Mouse (Mus musculus) E14TG2a.4 (cell line): Measurements from ENCODE around the gene Psmc5.

Experiments
- H3K27me3 ChIP-seq: 2 replicates; pipeline ENCODE4 v1.6.1; 2014; ENCODE audit warnings: low read length, control low read depth; ENCODE audit not compliant: insufficient read depth
- H3K36me3 ChIP-seq: 2 replicates; pipeline ENCODE4 v1.6.1; 2014; ENCODE audit warnings: low read length, control low read depth; ENCODE audit not compliant: insufficient read depth
- H3K4me1 ChIP-seq: replicated peaks from 2 replicates; pipeline ENCODE4 v1.6.1; 2014; ENCODE audit warnings: low read depth, low read length, control low read depth
- H3K4me3 ChIP-seq: replicated peaks from 2 replicates; pipeline ENCODE4 v1.5.1; 2014; ENCODE audit warnings: mild to moderate bottlenecking, low read length
- H3K9me3 ChIP-seq: 2 replicates; pipeline ENCODE4 v1.6.1; 2014; ENCODE audit warnings: low read length, control low read depth
- CTCF ChIP-seq: conservative IDR thresholded peaks from 2 replicates; pipeline ENCODE4 v1.5.1; 2014; ENCODE audit warnings: low read length
- NANOG ChIP-seq: IDR thresholded peaks from 2 replicates; pipeline ENCODE4 v1.6.1; 2014; ENCODE audit warnings: borderline replicate concordance, low read length, mixed read lengths
- POU5F1 ChIP-seq: IDR thresholded peaks from 2 replicates; pipeline ENCODE4 v1.6.1; 2014; ENCODE audit warnings: low read length, borderline replicate concordance

The Psmc5 gene

GRCm38 (mm10) chr11:106266431-106266830, 10.5 kb downstream of the Psmc5 start:
- no peak for TF ChIP-seq NANOG
- TF ChIP-seq CTCF, result no peak
- TF ChIP-seq POU5F1, result no peak
- H3K27me3 ChIP-seq, result no peaks in the 10 kb centered on the region
- peaks cover 77% of the 10 kb centered on the region for H3K36me3 ChIP-seq
- H3K4me3 ChIP-seq, result no peak overlapping the region
- peaks cover 85% of the 10 kb centered on the region for H3K4me1 ChIP-seq
- H3K9me3 ChIP-seq, result no peaks in the 10 kb centered on the region

GRCm38 (mm10) chr11:106267311-106267852, 11.4 kb downstream of the Psmc5 start:
- peak overlapping the region; percentile 37 for H3K4me3 ChIP-seq
- H3K9me3 ChIP-seq, result no peaks in the 10 kb centered on the region
- H3K27me3 ChIP-seq, result no peaks in the 10 kb centered on the region
- peaks cover 81% of the 10 kb centered on the region for H3K4me1 ChIP-seq
- TF ChIP-seq POU5F1 (no peak), CTCF (no peak), NANOG (no peak)
- peaks cover 67% of the 10 kb centered on the region for H3K36me3 ChIP-seq

DNA sequence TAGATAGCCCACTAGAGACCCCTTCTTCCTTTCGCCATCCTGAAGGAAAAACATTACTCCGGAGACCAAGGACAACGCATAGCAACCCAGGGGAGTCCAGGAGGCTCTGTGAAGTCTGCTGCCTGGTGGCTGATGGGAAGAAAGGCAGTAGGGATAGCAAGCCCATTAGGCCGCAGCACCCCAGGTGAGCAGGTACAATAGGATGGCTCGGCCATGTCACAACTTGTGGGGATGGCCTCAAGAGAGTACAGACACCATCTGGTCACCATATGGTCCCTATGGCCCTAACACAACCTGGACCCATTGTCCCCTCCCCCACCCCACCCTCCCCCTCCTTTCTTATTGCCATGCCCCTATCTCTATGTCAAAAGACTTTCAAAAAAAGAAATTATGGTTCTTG, 11.9 kb downstream of the Psmc5 start:
- H3K4me3 ChIP-seq, result peak overlapping the region; percentile 37
- H3K4me1 ChIP-seq, result peaks cover 76% of the 10 kb centered on the region
- no peaks in the 10 kb centered on the region for H3K27me3 ChIP-seq
- TF ChIP-seq POU5F1 (no peak), NANOG (no peak), CTCF (no peak)
- H3K36me3 ChIP-seq, result peaks cover 62% of the 10 kb centered on the region
- H3K9me3 ChIP-seq, result no peaks in the 10 kb centered on the region

DNA sequence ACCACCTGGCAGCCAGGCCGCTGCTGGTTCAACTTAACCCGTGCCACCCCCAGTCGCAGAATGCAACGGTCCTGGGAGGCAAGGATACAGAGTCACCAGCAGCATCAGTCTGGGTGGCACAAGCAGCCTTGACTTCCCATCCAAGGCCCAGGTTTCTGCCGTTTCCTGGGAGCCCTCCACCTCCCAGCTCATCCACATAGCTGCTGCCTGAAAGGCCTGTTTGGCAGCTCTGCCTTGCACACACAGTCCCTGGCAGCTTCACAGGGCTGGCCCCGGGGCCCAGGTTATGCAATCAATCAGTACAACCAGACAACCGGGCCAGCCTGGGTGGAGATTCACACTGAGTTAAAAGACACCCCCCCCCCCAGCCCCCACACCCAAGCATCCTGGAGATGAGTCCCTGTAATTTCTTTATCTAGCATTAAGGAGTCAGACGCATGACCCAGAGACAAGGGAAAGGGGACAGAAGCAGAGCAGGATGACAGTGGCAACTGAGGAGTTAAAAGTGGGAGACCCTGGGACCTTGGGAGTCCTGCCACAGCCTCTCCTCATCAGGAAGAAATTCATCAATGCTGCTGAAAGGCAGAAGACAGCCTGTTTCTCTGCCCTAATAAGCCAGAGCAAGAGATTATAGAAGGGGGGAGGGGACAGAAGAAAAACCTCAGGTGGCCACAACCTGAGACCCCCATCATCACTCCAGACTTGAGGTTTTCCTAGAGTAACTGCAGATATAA, 12.5 kb downstream of the Psmc5 start:
- Histone ChIP-seq H3K27me3 (no peaks in the 10 kb centered on the region), H3K4me3 (peak overlapping the region; percentile 35; the same call in 1 of the 2 replicates), H3K4me1 (peaks cover 71% of the 10 kb centered on the region), H3K36me3 (peaks cover 56% of the 10 kb centered on the region), H3K9me3 (no peaks in the 10 kb centered on the region)
- TF ChIP-seq NANOG (no peak), POU5F1 (no peak), CTCF (no peak)

DNA sequence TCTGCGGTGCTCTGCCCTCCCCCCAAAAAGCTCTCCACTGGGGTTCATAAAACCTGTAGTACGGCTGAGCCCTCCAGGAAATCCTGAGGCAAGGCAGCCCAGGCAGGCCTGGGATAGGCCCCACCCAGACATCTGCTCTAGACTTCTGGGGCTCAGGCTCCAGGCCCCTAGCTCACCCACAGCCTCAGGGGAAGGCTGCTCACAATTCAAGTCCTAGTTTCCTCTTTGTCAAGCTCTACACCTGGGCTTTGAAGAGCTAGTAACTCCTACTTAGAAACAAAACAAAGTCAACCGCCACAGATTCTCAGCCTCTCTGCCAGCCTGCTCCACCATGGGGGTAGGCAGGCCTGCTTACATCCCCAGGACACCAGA, 13.1 kb downstream of the Psmc5 start:
- Histone ChIP-seq H3K4me1 (peaks cover 71% of the 10 kb centered on the region), H3K4me3 (peak overlapping the region; percentile 35; the same call in 1 of the 2 replicates), H3K27me3 (no peaks in the 10 kb centered on the region), H3K36me3 (peaks cover 51% of the 10 kb centered on the region), H3K9me3 (no peaks in the 10 kb centered on the region)
- TF ChIP-seq CTCF (no peak), NANOG (no peak), POU5F1 (no peak)

DNA sequence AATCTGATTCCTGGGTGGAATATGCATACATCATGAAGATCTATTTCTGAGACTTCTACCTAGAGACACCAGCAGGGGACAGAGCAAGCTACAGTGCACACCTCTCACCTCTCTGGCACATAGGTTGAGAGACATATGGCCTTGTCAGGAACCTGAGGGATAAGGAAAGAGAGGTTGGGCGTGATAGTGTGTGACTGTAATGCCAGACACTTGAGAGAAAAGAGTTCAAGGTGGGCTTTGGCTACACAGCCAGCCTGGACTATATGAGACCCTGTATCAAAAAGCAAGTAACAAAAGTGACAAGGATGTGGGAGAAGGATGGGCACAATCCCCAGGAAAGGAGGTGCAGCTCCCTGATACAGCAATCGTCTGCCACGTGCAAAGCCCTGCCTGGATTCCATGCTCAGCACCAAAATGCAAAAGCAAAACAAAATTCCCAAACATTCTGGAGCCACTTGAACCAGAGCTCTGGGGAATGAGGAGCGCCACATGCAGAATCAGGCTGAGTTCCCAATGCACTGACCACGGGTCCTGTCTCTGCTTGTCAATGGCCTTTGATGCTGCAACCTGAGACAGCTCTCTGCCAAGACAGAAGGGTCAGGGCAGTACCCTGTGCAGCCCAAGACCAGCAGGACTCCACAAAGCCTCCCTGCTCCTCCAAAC, 15.3 kb downstream of the Psmc5 start:
- TF ChIP-seq NANOG (no peak), CTCF (no peak)
- Histone ChIP-seq H3K4me3 (peak overlapping the region; percentile 96), H3K27me3 (peaks cover 6% of the 10 kb centered on the region), H3K9me3 (no peaks in the 10 kb centered on the region), H3K36me3 (peaks cover 28% of the 10 kb centered on the region), H3K4me1 (peaks cover 83% of the 10 kb centered on the region)

GRCm38 (mm10) chr11:106271794-106272643, 16.1 kb downstream of the Psmc5 start:
- Histone ChIP-seq H3K4me1 (peaks cover 80% of the 10 kb centered on the region), H3K36me3 (peaks cover 21% of the 10 kb centered on the region), H3K9me3 (no peaks in the 10 kb centered on the region), H3K4me3 (peak overlapping the region; percentile 96), H3K27me3 (peaks cover 14% of the 10 kb centered on the region)
- TF ChIP-seq POU5F1, result no peak
- TF ChIP-seq NANOG, result no peak
- TF ChIP-seq CTCF, result no peak

DNA sequence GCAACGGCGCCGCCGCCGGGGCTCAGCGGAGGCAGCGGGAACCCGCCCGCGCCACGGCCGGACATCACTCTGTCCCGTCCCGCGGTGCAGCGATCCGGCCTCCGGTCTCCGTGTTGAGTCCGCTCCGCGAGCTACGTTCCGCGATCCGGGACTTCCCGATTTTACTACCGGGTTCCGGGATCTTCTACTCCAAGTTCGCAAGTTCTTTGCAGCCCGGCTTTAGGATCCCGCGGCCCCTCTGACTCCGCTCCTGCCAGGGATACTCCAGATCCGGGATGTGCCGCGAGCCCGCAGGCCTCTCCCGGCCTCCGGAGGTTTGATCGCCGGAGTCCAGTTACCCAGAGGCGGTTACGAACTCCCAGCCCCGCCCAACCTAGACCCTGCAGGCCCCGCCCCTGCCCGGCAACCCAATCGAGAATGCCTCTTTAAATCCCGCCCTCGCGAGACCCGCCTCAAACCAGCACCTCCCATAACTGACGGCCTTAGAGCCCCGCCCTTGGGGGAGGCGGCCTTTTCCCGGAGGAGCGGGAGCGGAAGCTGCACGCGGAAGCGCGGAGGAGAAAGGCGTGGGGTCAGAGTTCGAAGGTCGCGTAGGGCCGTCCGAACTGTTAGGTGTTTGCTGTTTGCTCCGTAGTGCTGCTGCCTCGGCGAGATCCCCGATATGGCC, 16.8 kb downstream of the Psmc5 start, which contains the start of gene Smarcd2:
Gene Smarcd2 (minus strand): TSS at position 329 of the 667 bp plus-strand sequence.
- Histone ChIP-seq H3K27me3 (peaks cover 22% of the 10 kb centered on the region), H3K4me3 (peak within 1 kb of the TSS; percentile 96), H3K36me3 (peaks cover 13% of the 10 kb centered on the region), H3K4me1 (peaks cover 73% of the 10 kb centered on the region), H3K9me3 (no peaks in the 10 kb centered on the region)
- no peak for TF ChIP-seq CTCF
